In genomic region chr12:38788621-38789020, GRCm38 (mm10) we compare ENCODE assay signal across 8 mouse cellular contexts. TPM values are rescaled to one million over a fixed set of nuclear protein-coding genes. Genes with fewer than 3 reads are reported as not detected.
A peak's percentile ranks its signal among the peaks of the same experiment; 100 is the strongest.
DNase-seq lines count a peak whose midpoint lies in the region; ATAC-seq and TF ChIP-seq lines count a peak whose summit lies in the region.
"Had no signal": no experiment of that assay in that cellular context is flagged by ENCODE, and none has a peak within 500 bp of the region (broad histone marks: within the 10 kb centered on the region; RNA-seq: fewer than 3 reads in every experiment).

No protein-coding gene starts in this region.

- H3K27me3 ChIP-seq in forebrain, postnatal 0 days (ENCODE audit: insufficient read depth, low read length), result no peaks in the 10 kb centered on the region
- no peaks in the 10 kb centered on the region for H3K27me3 ChIP-seq in hindbrain, embryonic 13.5 days
- H3K27me3 ChIP-seq in limb, embryonic 14.5 days (ENCODE audit: control insufficient read depth, insufficient read depth, low read length), result no peaks in the 10 kb centered on the region

- no peak for TF ChIP-seq POLR2A in limb, embryonic 14.5 days (IDR thresholded peaks at IDR 0.05; ENCODE audit: borderline replicate concordance, extremely low read depth, insufficient read depth, insufficient read length)

- no peak overlapping the region for H3K9ac ChIP-seq in forebrain, postnatal 0 days
- H3K9ac ChIP-seq in hindbrain, embryonic 13.5 days, result no peak overlapping the region
- no peak overlapping the region for H3K9ac ChIP-seq in limb, embryonic 14.5 days (ENCODE audit: low read depth, low read length, severe bottlenecking)

- no peak for TF ChIP-seq CTCF in forebrain, postnatal 0 days (IDR thresholded peaks at IDR 0.05; ENCODE audit: low read depth)

- H3K36me3 ChIP-seq in forebrain, postnatal 0 days (ENCODE audit: insufficient read depth), result no peaks in the 10 kb centered on the region
- no peaks in the 10 kb centered on the region for H3K36me3 ChIP-seq in hindbrain, embryonic 13.5 days
- no peaks in the 10 kb centered on the region for H3K36me3 ChIP-seq in limb, embryonic 14.5 days (ENCODE audit: control insufficient read depth, insufficient read depth, low read length)

- peak overlapping the region; percentile 13; the same call in 1 of the 2 replicates for H3K4me3 ChIP-seq in forebrain, postnatal 0 days (ENCODE audit: low read depth, low read length)
- no peak overlapping the region for H3K4me3 ChIP-seq in hindbrain, embryonic 13.5 days
- H3K4me3 ChIP-seq in limb, embryonic 14.5 days (replicated peaks; ENCODE audit: low read length), result no peak overlapping the region
- H3K4me3 ChIP-seq: erythroblast, embryonic 14.5 days had no signal

- H3K9me3 ChIP-seq in forebrain, postnatal 0 days (ENCODE audit: low read length), result no peaks in the 10 kb centered on the region
- no peaks in the 10 kb centered on the region for H3K9me3 ChIP-seq in hindbrain, embryonic 13.5 days
- no peaks in the 10 kb centered on the region for H3K9me3 ChIP-seq in limb, embryonic 14.5 days (ENCODE audit: control insufficient read depth, low read length)

- DNase-seq in ovary, postnatal 14 days (ENCODE audit: low spot score), result peak; percentile 13
- DNase-seq in ovary, postnatal 36 days (ENCODE audit: low spot score), result no peak
- peak; percentile 66 to 69 for DNase-seq in cerebellum, adult 18-20 months
- peak; percentile 56 for DNase-seq in forebrain, postnatal 0 days
- peak; percentile 59 for DNase-seq in limb, embryonic 14.5 days (ENCODE audit: low spot score)
- DNase-seq in thymus, postnatal 0 days (ENCODE audit: low spot score), result no peak

- 20% methylated on average over 6 of the region's 6 CpGs for whole genome bisulfite sequencing in forebrain, postnatal 0 days
- WGBS in hindbrain, embryonic 13.5 days, result 50% methylated on average over 6 of the region's 6 CpGs
- WGBS in limb, embryonic 14.5 days, result 20% methylated on average over 6 of the region's 6 CpGs

- ATAC-seq in forebrain, postnatal 0 days, result peak; percentile 83
- ATAC-seq in hindbrain, embryonic 13.5 days (ENCODE audit: low FRiP score), result peak; percentile 54
- ATAC-seq in limb, embryonic 14.5 days (ENCODE audit: low FRiP score, low read depth), result peak; percentile 78

- H3K4me2 ChIP-seq in forebrain, postnatal 0 days (ENCODE audit: low read depth), result peak overlapping the region; percentile 32
- 0 out of 2 replicates have a peak overlapping the region, but pooled peaks have one; percentile 2 for H3K4me2 ChIP-seq in hindbrain, embryonic 13.5 days
- peak overlapping the region; percentile 32 for H3K4me2 ChIP-seq in limb, embryonic 14.5 days (replicated peaks; ENCODE audit: low read depth, low read length, severe bottlenecking)

- H3K4me1 ChIP-seq in forebrain, postnatal 0 days (ENCODE audit: insufficient read depth), result 0 out of 2 replicates have a peak, but pooled peaks cover 2% of the 10 kb centered on the region
- peaks cover 11% of the 10 kb centered on the region; the same call in 1 of the 2 replicates for H3K4me1 ChIP-seq in hindbrain, embryonic 13.5 days (replicated peaks)
- peaks cover 9% of the 10 kb centered on the region; the same call in 1 of the 2 replicates for H3K4me1 ChIP-seq in limb, embryonic 14.5 days (ENCODE audit: control insufficient read depth, insufficient read depth, low read length)

- peak overlapping the region; percentile 2; the same call in 1 of the 2 replicates for H3K27ac ChIP-seq in forebrain, postnatal 0 days (ENCODE audit: low read depth, low read length)
- no peak overlapping the region for H3K27ac ChIP-seq in hindbrain, embryonic 13.5 days
- H3K27ac ChIP-seq in limb, embryonic 14.5 days (replicated peaks; ENCODE audit: low read depth, low read length), result no peak overlapping the region

RNA-seq across cellular contexts. Expression of gene Etv1, which starts 9.4 kb away (rescaled TPM):
- total RNA-seq in forebrain, postnatal 0 days (2014; rRNA removed), result 27.9 and 29.3 TPM in 2 replicates
- polyA plus RNA-seq in forebrain, postnatal 0 days (2015; fragmentation: Nextera tagmentation; extraction: Ambion mirVana), result 48.6 and 60.7 TPM in 2 replicates
- polyA plus RNA-seq in hindbrain, embryonic 13.5 days (2015; fragmentation: Nextera tagmentation; extraction: Ambion mirVana), result 20.3 and 28.8 TPM in 2 replicates
- 10.6 and 13.5 TPM in 2 replicates for polyA plus RNA-seq in limb, embryonic 14.5 days (2012; rRNA removed)
- 22.1 and 25.5 TPM in 2 replicates for polyA plus RNA-seq in limb, embryonic 14.5 days (2014; fragmentation: Nextera tagmentation; extraction: Ambion mirVana)
- polyA plus RNA-seq in thymus, postnatal 0 days (2015; fragmentation: Nextera tagmentation; extraction: Ambion mirVana), result 1.6 and 1.8 TPM in 2 replicates
- polyA plus RNA-seq: erythroblast, embryonic 14.5 days had no signal

Comparison
In these comparisons a context has a peak if more than half of its experiments do, and no peak if none do; other contexts are left out.
1. DNase-seq: peak in ovary, postnatal 14 days (single experiment), cerebellum, adult 18-20 months (2 of 2), forebrain, postnatal 0 days (single experiment) and limb, embryonic 14.5 days (single experiment); none in ovary, postnatal 36 days (single experiment) and thymus, postnatal 0 days (single experiment).
2. Peak in every context shown above with its lines, with median percentiles within 50 percentile points of each other: ATAC-seq and H3K4me2 ChIP-seq.